Mouse (Mus musculus) heart, embryonic 10.5 days (tissue): Measurements from ENCODE around the gene Anxa2. TPM values are rescaled to one million over a fixed set of nuclear protein-coding genes. Genes with fewer than 3 reads are reported as not detected.

Source experiments
- DNase-seq: peaks from one replicate; pipeline ENCODE4 v3.0.0-alpha.2; 2017; ENCODE audit warnings: low spot score
- H3K27ac ChIP-seq: fragments of 300-500 bp; sonication (generic); 2 replicates; pipeline ENCODE4 v1.5.1; 2016; ENCODE audit warnings: mild to moderate bottlenecking
- H3K27me3 ChIP-seq: fragments of 300-500 bp; sonication (generic); 2 replicates; pipeline ENCODE4 v1.6.1; 2016; ENCODE audit warnings: mild to moderate bottlenecking; ENCODE audit not compliant: poor library complexity, insufficient read depth, severe bottlenecking
- H3K36me3 ChIP-seq: fragments of 300-500 bp; sonication (generic); 2 replicates; pipeline ENCODE4 v1.6.1; 2016; ENCODE audit warnings: mild to moderate bottlenecking, moderate library complexity
- H3K4me1 ChIP-seq: fragments of 300-500 bp; sonication (generic); 2 replicates; pipeline ENCODE4 v1.6.1; 2016; ENCODE audit warnings: mild to moderate bottlenecking
- H3K4me3 ChIP-seq: fragments of 300-500 bp; sonication (generic); 2 replicates; pipeline ENCODE4 v1.5.1; 2016; ENCODE audit warnings: mild to moderate bottlenecking, moderate library complexity
- H3K9me3 ChIP-seq: fragments of 300-500 bp; sonication (generic); 2 replicates; pipeline ENCODE4 v1.6.1; 2016; ENCODE audit warnings: mild to moderate bottlenecking, moderate library complexity
- WGBS: fragments of 180-500 bp; shearing (Covaris S2); methylation state at CpG from one replicate; pipeline ENCODE4 v1.1.7; 2016; 5-methylcytosine and 5-hydroxymethylcytosine counted together
- polyA plus RNA-seq: library from polyadenylated mRNA; unstranded; fragments of >200 nt; fragmentation: Nextera tagmentation; extraction: Ambion mirVana; gene quantifications from 2 replicates; pipeline ENCODE4 v1.2.1, GENCODE M21; 2016

Gene Anxa2
- polyA plus RNA-seq, 1 experiment from 2014 or later = 349 TPM

GRCm38 (mm10) chr9:69451886-69452810 is 1.3 kb upstream of the Anxa2 start:
- 82% methylated on average over 10 of the region's 10 CpGs for WGBS
- Histone ChIP-seq H3K27ac (peak overlapping the region; percentile 93; the same call in 1 of the 2 replicates), H3K4me1 (peaks cover 39% of the 10 kb centered on the region)

GRCm38 (mm10) chr9:69453901-69454666 is 664 bp downstream of the Anxa2 start:
- Histone ChIP-seq H3K4me3 (peak overlapping the region; percentile 73), H3K27ac (peak overlapping the region; percentile 93), H3K36me3 (0 out of 2 replicates have a peak, but pooled peaks cover 4% of the 10 kb centered on the region), H3K27me3 (no peaks in the 10 kb centered on the region), H3K4me1 (peaks cover 57% of the 10 kb centered on the region), H3K9me3 (no peaks in the 10 kb centered on the region)
- under 1% methylated on average over 31 of the region's 32 CpGs for WGBS
- peak; percentile 78 for DNase-seq

More at GRCm38 (mm10) chr9:69451886-69452810, 1.3 kb upstream of the Anxa2 start:
- Histone ChIP-seq H3K4me3 (no peak overlapping the region), H3K27me3 (no peaks in the 10 kb centered on the region), H3K9me3 (no peaks in the 10 kb centered on the region), H3K36me3 (0 out of 2 replicates have a peak, but pooled peaks cover 4% of the 10 kb centered on the region)
- peak; percentile 61 for DNase-seq

GRCm38 (mm10) chr9:69454691-69455090 is 1.3 kb downstream of the Anxa2 start:
- peaks cover 6% of the 10 kb centered on the region; the same call in 1 of the 2 replicates for H3K36me3 ChIP-seq

GRCm38 (mm10) chr9:69455391-69455790 is 2.0 kb downstream of the Anxa2 start:
- H3K36me3 ChIP-seq = peaks cover 11% of the 10 kb centered on the region; the same call in 1 of the 2 replicates
- H3K9me3 ChIP-seq = no peaks in the 10 kb centered on the region
- peaks cover 67% of the 10 kb centered on the region for H3K4me1 ChIP-seq
- no peaks in the 10 kb centered on the region for H3K27me3 ChIP-seq
- H3K4me3 ChIP-seq = peak overlapping the region; percentile 73
- peak; percentile 74 for DNase-seq
- H3K27ac ChIP-seq = peak overlapping the region; percentile 57; the same call in 1 of the 2 replicates
- WGBS = 58% methylated on average over 4 of the region's 4 CpGs

More at GRCm38 (mm10) chr9:69454691-69455090, 1.3 kb downstream of the Anxa2 start:
- WGBS = 59% methylated on average over 4 of the region's 4 CpGs
- DNase-seq = no peak
- H3K4me3 ChIP-seq = peak overlapping the region; percentile 73
- peak overlapping the region; percentile 93; the same call in 1 of the 2 replicates for H3K27ac ChIP-seq
- H3K4me1 ChIP-seq = peaks cover 63% of the 10 kb centered on the region
- H3K9me3 ChIP-seq = no peaks in the 10 kb centered on the region
- H3K27me3 ChIP-seq = no peaks in the 10 kb centered on the region

- Histone ChIP-seq H3K4me1 (peaks cover 67% of the 10 kb centered on the region), H3K27me3 (no peaks in the 10 kb centered on the region), H3K4me3 (no peak overlapping the region), H3K36me3 (peaks cover 16% of the 10 kb centered on the region; the same call in 1 of the 2 replicates), H3K27ac (peak overlapping the region; percentile 1; the same call in 1 of the 2 replicates), H3K9me3 (no peaks in the 10 kb centered on the region)
- DNase-seq = peak; percentile 64
- 78% methylated on average over 15 of the region's 15 CpGs for WGBS
Observed at GRCm38 (mm10) chr9:69456406-69457075, 3.1 kb downstream of the Anxa2 start.

- Histone ChIP-seq H3K4me1 (peaks cover 67% of the 10 kb centered on the region), H3K9me3 (no peaks in the 10 kb centered on the region), H3K36me3 (peaks cover 21% of the 10 kb centered on the region; the same call in 1 of the 2 replicates), H3K27me3 (no peaks in the 10 kb centered on the region), H3K4me3 (no peak overlapping the region), H3K27ac (peak overlapping the region; percentile 67; the same call in 1 of the 2 replicates)
- WGBS = 89% methylated on average over 3 of the region's 3 CpGs
- peak; percentile 39 for DNase-seq
Observed at GRCm38 (mm10) chr9:69457143-69457542, 3.7 kb downstream of the Anxa2 start.

GRCm38 (mm10) chr9:69457747-69458625 is 4.6 kb downstream of the Anxa2 start:
- DNase-seq = peak; percentile 75
- WGBS = 53% methylated on average over 14 of the region's 14 CpGs
- H3K27ac ChIP-seq = peak overlapping the region; percentile 67
- peak overlapping the region; percentile 18; the same call in 1 of the 2 replicates for H3K4me3 ChIP-seq
- no peaks in the 10 kb centered on the region for H3K9me3 ChIP-seq
- no peaks in the 10 kb centered on the region for H3K27me3 ChIP-seq
- H3K36me3 ChIP-seq = peaks cover 23% of the 10 kb centered on the region; the same call in 1 of the 2 replicates
- H3K4me1 ChIP-seq = peaks cover 65% of the 10 kb centered on the region

GRCm38 (mm10) chr9:69458982-69459381 is 5.6 kb downstream of the Anxa2 start:
- Histone ChIP-seq H3K36me3 (peaks cover 23% of the 10 kb centered on the region; the same call in 1 of the 2 replicates), H3K9me3 (no peaks in the 10 kb centered on the region), H3K4me3 (no peak overlapping the region), H3K27ac (peak overlapping the region; percentile 68; the same call in 1 of the 2 replicates), H3K4me1 (peaks cover 55% of the 10 kb centered on the region), H3K27me3 (no peaks in the 10 kb centered on the region)
- WGBS = 36% methylated on average over 2 of the region's 2 CpGs
- peak; percentile 78 for DNase-seq

GRCm38 (mm10) chr9:69459876-69460275 is 6.5 kb downstream of the Anxa2 start:
- no peak overlapping the region for H3K4me3 ChIP-seq
- WGBS = 89% methylated on average over 7 of the region's 7 CpGs
- peaks cover 23% of the 10 kb centered on the region; the same call in 1 of the 2 replicates for H3K36me3 ChIP-seq
- peak; percentile 51 for DNase-seq
- no peak overlapping the region for H3K27ac ChIP-seq
- peaks cover 49% of the 10 kb centered on the region for H3K4me1 ChIP-seq
- no peaks in the 10 kb centered on the region for H3K9me3 ChIP-seq
- H3K27me3 ChIP-seq = no peaks in the 10 kb centered on the region

- no peaks in the 10 kb centered on the region for H3K9me3 ChIP-seq
- H3K36me3 ChIP-seq = peaks cover 44% of the 10 kb centered on the region
- WGBS = 68% methylated on average over 2 of the region's 2 CpGs
- no peak for DNase-seq
- H3K4me3 ChIP-seq = no peak overlapping the region
- no peak overlapping the region for H3K27ac ChIP-seq
- no peaks in the 10 kb centered on the region for H3K27me3 ChIP-seq
- H3K4me1 ChIP-seq = peaks cover 27% of the 10 kb centered on the region
Observed at GRCm38 (mm10) chr9:69463046-69463445, 9.6 kb downstream of the Anxa2 start.

GRCm38 (mm10) chr9:69464109-69464756 is 10.8 kb downstream of the Anxa2 start:
- Histone ChIP-seq H3K4me3 (no peak overlapping the region), H3K27ac (no peak overlapping the region), H3K9me3 (no peaks in the 10 kb centered on the region), H3K27me3 (no peaks in the 10 kb centered on the region), H3K36me3 (peaks cover 48% of the 10 kb centered on the region), H3K4me1 (peaks cover 25% of the 10 kb centered on the region)
- no peak for DNase-seq
- 85% methylated on average over 6 of the region's 6 CpGs for WGBS
